ENCODE assay signal across 20 mouse cellular contexts in genomic region chr7:127116331-127116935, GRCm38 (mm10). TPM values are rescaled to one million over a fixed set of nuclear protein-coding genes. Genes with fewer than 3 reads are reported as not detected.
A peak's percentile ranks its signal among the peaks of the same experiment; 100 is the strongest.
DNase-seq lines count a peak whose midpoint lies in the region; ATAC-seq lines count a peak whose summit lies in the region.
"Had no signal": no experiment of that assay in that cellular context is flagged by ENCODE, and none has a peak within 500 bp of the region (broad histone marks: within the 10 kb centered on the region; RNA-seq: fewer than 3 reads in every experiment).

No protein-coding gene starts in this region.

- no peaks in the 10 kb centered on the region for H3K4me1 ChIP-seq in hindbrain, embryonic 11.5 days (replicated peaks; ENCODE audit: control insufficient read depth, insufficient read depth, low read length)
- peaks cover 14% of the 10 kb centered on the region for H3K4me1 ChIP-seq in hindbrain, embryonic 13.5 days (replicated peaks)

- H3K4me2 ChIP-seq in hindbrain, embryonic 11.5 days (replicated peaks; ENCODE audit: low read depth, low read length), result no peak overlapping the region
- no peak overlapping the region for H3K4me2 ChIP-seq in hindbrain, embryonic 13.5 days
- H3K4me2 ChIP-seq: forebrain, embryonic 15.5 days; lung, embryonic 14.5 days; midbrain, embryonic 15.5 days; neural tube, embryonic 12.5 days had no signal

- DNase-seq in hindbrain, embryonic 11.5 days (ENCODE audit: low spot score), result peak; percentile 13
- peak; percentile 46 to 48 for DNase-seq in layer of hippocampus, postnatal 10 days (ENCODE audit: low spot score in 2 of 2)
- no peak for DNase-seq in layer of hippocampus, adult 9-11 months
- DNase-seq in right cerebral cortex, adult 18-20 months, result peak; percentile 59
- DNase-seq in right cerebral cortex, postnatal 36 days (ENCODE audit: low spot score in 2 of 2), result no peak
- DNase-seq in urinary bladder, adult 2 months (ENCODE audit: low spot score), result no peak
- DNase-seq in thymus, postnatal 25 days, result no peak
- DNase-seq: B cell, adult 2 months; cerebellum, postnatal 25 days; gastrocnemius, postnatal 14 days; heart, postnatal 14 days; lung, embryonic 14.5 days; thymus, postnatal 4 days had no signal

- H3K4me3 ChIP-seq in hindbrain, embryonic 11.5 days (ENCODE audit: low read depth, low read length), result no peak overlapping the region
- H3K4me3 ChIP-seq in hindbrain, embryonic 13.5 days, result no peak overlapping the region
- H3K4me3 ChIP-seq: forebrain, embryonic 15.5 days; midbrain, embryonic 15.5 days; neural tube, embryonic 12.5 days had no signal

- no peak overlapping the region for H3K27ac ChIP-seq in hindbrain, embryonic 11.5 days (ENCODE audit: low read depth, low read length)
- no peak overlapping the region; the same call in 1 of the 2 replicates for H3K27ac ChIP-seq in hindbrain, embryonic 13.5 days
- H3K27ac ChIP-seq: forebrain, embryonic 15.5 days; midbrain, embryonic 15.5 days; neural tube, embryonic 12.5 days; stomach, postnatal 0 days had no signal

- H3K9me3 ChIP-seq in hindbrain, embryonic 11.5 days (ENCODE audit: control insufficient read depth, low read length), result no peaks in the 10 kb centered on the region
- H3K9me3 ChIP-seq in hindbrain, embryonic 13.5 days, result no peaks in the 10 kb centered on the region
- H3K9me3 ChIP-seq: forebrain, embryonic 15.5 days; midbrain, embryonic 15.5 days; neural tube, embryonic 12.5 days had no signal

- H3K36me3 ChIP-seq in hindbrain, embryonic 11.5 days (ENCODE audit: control insufficient read depth, insufficient read depth, low read length), result no peaks in the 10 kb centered on the region
- no peaks in the 10 kb centered on the region for H3K36me3 ChIP-seq in hindbrain, embryonic 13.5 days
- H3K36me3 ChIP-seq: forebrain, embryonic 15.5 days; midbrain, embryonic 15.5 days; neural tube, embryonic 12.5 days had no signal

- 45% methylated on average over 11 of the region's 11 CpGs for WGBS in hindbrain, embryonic 11.5 days
- 48% methylated on average over 11 of the region's 11 CpGs for WGBS in hindbrain, embryonic 13.5 days

- H3K9ac ChIP-seq in hindbrain, embryonic 11.5 days (ENCODE audit: low read depth, low read length), result no peak overlapping the region
- H3K9ac ChIP-seq in hindbrain, embryonic 13.5 days, result no peak overlapping the region
- H3K9ac ChIP-seq: forebrain, embryonic 15.5 days; lung, embryonic 14.5 days; midbrain, embryonic 15.5 days; neural tube, embryonic 12.5 days had no signal

- ATAC-seq in hindbrain, embryonic 11.5 days (ENCODE audit: low FRiP score), result no peak
- ATAC-seq in hindbrain, embryonic 13.5 days (ENCODE audit: low FRiP score), result no peak
- ATAC-seq: forebrain, embryonic 15.5 days; midbrain, embryonic 15.5 days had no signal

- H3K27me3 ChIP-seq in hindbrain, embryonic 11.5 days (ENCODE audit: control insufficient read depth, insufficient read depth, low read length), result peaks cover 6% of the 10 kb centered on the region
- peaks cover 32% of the 10 kb centered on the region for H3K27me3 ChIP-seq in hindbrain, embryonic 13.5 days

RNA-seq across cellular contexts. Expression of gene Qprt, which starts 5.6 kb away (rescaled TPM):
- 1.7 and 2.0 TPM in 2 replicates for polyA plus RNA-seq in hindbrain, embryonic 11.5 days (2014; fragmentation: Nextera tagmentation; extraction: Ambion mirVana)
- polyA plus RNA-seq in hindbrain, embryonic 13.5 days (2015; fragmentation: Nextera tagmentation; extraction: Ambion mirVana), result 0.54 and 0.68 TPM in 2 replicates
- total RNA-seq in layer of hippocampus, postnatal 10 days (2021), result under 1 TPM; 0.20 to 0.57 TPM
- polyA plus RNA-seq in urinary bladder, adult 2 months (2012; rRNA removed), result 0.80 and 0.81 TPM in 2 replicates
- total RNA-seq: heart, adult 8-10 months; heart, postnatal 14 days had no signal

RNA-seq across cellular contexts. Expression of gene Spn, which starts 21.2 kb away (rescaled TPM):
- 0.07 and 0.08 TPM in 2 replicates for polyA plus RNA-seq in hindbrain, embryonic 11.5 days (2014; fragmentation: Nextera tagmentation; extraction: Ambion mirVana)
- 0.06 and 0.09 TPM in 2 replicates for polyA plus RNA-seq in hindbrain, embryonic 13.5 days (2015; fragmentation: Nextera tagmentation; extraction: Ambion mirVana)
- under 1 TPM; 0.33 to 0.55 TPM for total RNA-seq in layer of hippocampus, postnatal 10 days (2021)
- 1.2 and 1.9 TPM in 2 replicates for polyA plus RNA-seq in urinary bladder, adult 2 months (2012; rRNA removed)
- polyA plus RNA-seq: forebrain, embryonic 15.5 days; lung, embryonic 14.5 days had no signal

RNA-seq across cellular contexts. Expression of gene AI467606, which starts 25.3 kb away (rescaled TPM):
- polyA plus RNA-seq in hindbrain, embryonic 11.5 days (2014; fragmentation: Nextera tagmentation; extraction: Ambion mirVana), result 1.0 and 1.3 TPM in 2 replicates
- polyA plus RNA-seq in hindbrain, embryonic 13.5 days (2015; fragmentation: Nextera tagmentation; extraction: Ambion mirVana), result 1.5 and 2.1 TPM in 2 replicates
- total RNA-seq in layer of hippocampus, postnatal 10 days (2021), result 1 to 10 TPM; 1.3 to 1.4 TPM
- 4.4 and 6.0 TPM in 2 replicates for polyA plus RNA-seq in urinary bladder, adult 2 months (2012; rRNA removed)

RNA-seq across cellular contexts. Expression of gene Zg16, which starts 29.3 kb away (rescaled TPM):
- polyA plus RNA-seq in hindbrain, embryonic 11.5 days (2014; fragmentation: Nextera tagmentation; extraction: Ambion mirVana), result not detected in 2 replicates
- polyA plus RNA-seq in hindbrain, embryonic 13.5 days (2015; fragmentation: Nextera tagmentation; extraction: Ambion mirVana), result not detected in 2 replicates
- not detected for total RNA-seq in layer of hippocampus, postnatal 10 days (2021)
- polyA plus RNA-seq in urinary bladder, adult 2 months (2012; rRNA removed), result 0.15 and 0.34 TPM in 2 replicates
- total RNA-seq: gastrocnemius, postnatal 14 days; heart, adult 8-10 months; heart, postnatal 14 days had no signal
- polyA plus RNA-seq: forebrain, embryonic 15.5 days; limb, embryonic 11.5 days; lung, embryonic 14.5 days; midbrain, embryonic 15.5 days; neural tube, embryonic 12.5 days had no signal

Comparison
In these comparisons a context has a peak if more than half of its experiments do, and no peak if none do; other contexts are left out.
1. DNase-seq: peak in hindbrain, embryonic 11.5 days (single experiment), layer of hippocampus, postnatal 10 days (2 of 2) and right cerebral cortex, adult 18-20 months (single experiment); none in layer of hippocampus, adult 9-11 months (single experiment), right cerebral cortex, postnatal 36 days (0 of 2), urinary bladder, adult 2 months (single experiment) and thymus, postnatal 25 days (single experiment).